Mouse (Mus musculus) stomach, postnatal 0 days (tissue): ENCODE results near the gene Klk1b16.

Experiments used
- CTCF ChIP-seq: IDR thresholded peaks from 2 replicates; pipeline ENCODE4 v1.5.1; 2016; ENCODE audit warnings: antibody characterized with exemption, low read depth, mild to moderate bottlenecking, moderate library complexity
- EP300 ChIP-seq: optimal IDR thresholded peaks from 2 replicates; pipeline ENCODE3; 2016; ENCODE audit warnings: antibody characterized with exemption

DNA sequence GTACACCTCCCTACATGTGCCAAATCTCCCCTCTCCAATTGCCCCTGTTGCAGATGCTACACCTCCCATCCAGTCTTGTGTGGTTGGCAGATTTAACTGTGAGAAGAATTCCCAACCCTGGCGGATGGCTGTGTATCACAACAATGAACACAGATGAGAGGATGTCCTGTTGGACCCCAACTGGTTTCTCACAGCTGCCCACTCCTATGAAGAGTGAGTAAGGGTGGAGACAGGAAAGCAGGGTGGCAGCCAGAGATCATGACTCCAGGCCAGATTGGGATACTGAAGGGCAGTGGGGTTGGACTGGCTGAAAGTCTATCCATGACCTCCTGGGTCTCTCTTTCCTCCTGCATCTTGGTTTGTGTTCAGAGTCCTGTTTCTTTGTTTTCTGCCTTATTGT, 40.5 kb upstream of the Klk1b16 start:
- TF ChIP-seq EP300 (no peak), CTCF (no peak)
